Mouse (Mus musculus) brain, embryonic 14.5 days (tissue): Measurements from ENCODE around the gene Leng9. TPM values are rescaled to one million over a fixed set of nuclear protein-coding genes. Genes with fewer than 3 reads are reported as not detected.
A peak's percentile ranks its signal among the peaks of the same experiment; 100 is the strongest.

Experiments used
- DNase-seq: peaks from one replicate; pipeline ENCODE4 v3.0.0-alpha.2; 2011; ENCODE audit warnings: low read depth
- CTCF ChIP-seq: fragments of 200-500 bp; IDR thresholded peaks from 2 replicates; pipeline ENCODE4 v1.5.1; 2012; ENCODE audit warnings: inconsistent platforms, mild to moderate bottlenecking, moderate library complexity, borderline replicate concordance; ENCODE audit not compliant: insufficient read depth, insufficient read length; ENCODE audit errors: extremely low read depth
- POLR2A ChIP-seq: fragments of 200-500 bp; IDR thresholded peaks from 2 replicates; pipeline ENCODE4 v1.6.1; 2012; ENCODE audit warnings: mild to moderate bottlenecking, inconsistent platforms, borderline replicate concordance; ENCODE audit not compliant: poor library complexity, insufficient read depth, insufficient read length, severe bottlenecking; ENCODE audit errors: extremely low read depth
- polyA plus RNA-seq: library from polyadenylated mRNA; depleted of rRNA; stranded (reverse); fragments of >200 nt; gene quantifications from 2 replicates; pipeline ENCODE4 v1.2.3, GENCODE M21; 2012

Gene Leng9
- polyA plus RNA-seq, 1 experiment, result 4.6 TPM

DNA sequence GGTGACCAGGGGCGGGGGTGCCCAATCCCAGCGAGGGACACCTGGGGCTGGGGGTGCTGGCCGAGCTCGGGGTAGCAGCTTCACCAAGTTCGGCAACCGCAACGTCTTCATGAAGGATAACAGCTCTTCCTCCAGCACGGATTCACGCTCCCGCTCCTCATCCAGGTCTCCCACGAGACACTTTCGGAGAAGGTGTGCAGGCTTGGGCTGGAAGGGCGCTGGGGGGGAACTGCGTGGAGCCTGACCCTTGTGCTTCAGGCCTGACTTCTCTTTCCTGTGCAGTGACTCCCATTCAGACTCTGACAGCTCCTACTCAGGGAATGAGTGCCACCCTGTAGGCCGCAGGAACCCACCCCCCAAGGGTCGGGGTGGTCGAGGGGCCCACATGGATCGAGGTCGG lies 6.7 kb downstream of the Leng9 start:
- no peak for DNase-seq
- TF ChIP-seq CTCF (no peak), POLR2A (no peak)

DNA sequence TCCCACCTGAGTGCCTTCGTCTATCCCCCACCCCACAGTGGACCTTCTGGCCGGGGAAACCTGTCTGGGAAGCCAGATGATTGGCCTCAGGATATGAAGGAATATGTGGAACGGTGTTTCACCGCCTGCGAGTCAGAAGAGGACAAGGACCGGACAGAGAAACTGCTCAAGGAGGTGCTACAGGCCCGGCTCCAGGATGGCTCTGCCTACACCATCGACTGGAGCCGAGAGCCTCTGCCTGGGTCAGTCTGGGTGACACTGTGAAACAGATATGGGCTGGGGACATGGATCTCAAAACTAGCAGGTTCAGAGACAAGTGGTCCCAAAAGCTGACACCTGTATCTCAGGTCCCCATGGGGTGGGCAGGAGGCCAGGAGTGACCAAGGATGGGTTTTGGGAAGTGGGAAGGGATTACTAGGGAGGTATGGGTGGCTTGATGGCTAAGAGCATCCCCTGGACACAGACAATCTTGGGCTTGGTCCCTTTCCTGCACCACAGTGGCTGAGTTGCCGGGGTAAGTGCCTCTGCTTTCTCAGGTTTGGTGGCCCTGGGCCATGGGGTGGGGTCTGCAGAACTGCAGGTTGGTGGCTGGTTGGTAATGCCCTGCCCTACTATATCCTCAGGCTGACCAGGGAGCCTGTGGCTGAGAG lies 7.3 kb downstream of the Leng9 start:
- no peak for DNase-seq
- TF ChIP-seq CTCF, result no peak
- no peak for TF ChIP-seq POLR2A

DNA sequence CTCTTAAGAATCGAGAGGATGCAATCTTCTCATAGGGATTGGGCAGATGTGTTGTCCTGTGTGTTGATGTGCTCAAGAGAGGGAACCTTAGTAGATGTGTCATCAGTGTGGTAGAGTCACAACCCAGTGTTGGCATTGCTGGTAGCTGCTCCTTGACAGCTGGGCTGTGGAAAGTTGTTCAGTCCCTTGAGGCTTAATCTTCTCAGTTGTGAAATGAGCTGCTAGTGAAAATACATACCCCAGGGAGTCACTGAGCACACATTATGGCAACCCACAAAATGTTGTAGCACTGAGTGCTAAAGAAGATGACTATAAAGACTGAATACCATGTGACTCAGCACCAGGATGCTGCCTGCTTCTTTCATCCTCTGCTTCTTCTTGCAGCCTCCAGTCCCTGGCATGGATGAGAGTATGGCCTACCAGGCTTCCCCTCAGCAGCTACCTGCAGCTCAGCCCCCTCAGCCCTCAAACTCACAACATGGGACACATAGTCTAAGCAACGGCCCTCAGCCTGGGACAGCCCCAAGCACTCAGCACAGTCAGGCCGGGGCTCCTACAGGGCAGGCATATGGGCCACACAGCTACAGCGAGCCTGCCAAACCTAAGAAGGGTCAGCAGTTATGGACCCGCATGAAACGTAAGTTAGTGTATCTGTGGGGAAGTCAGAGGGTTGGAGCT lies 8.4 kb downstream of the Leng9 start:
- no peak for DNase-seq
- TF ChIP-seq CTCF, result no peak
- no peak for TF ChIP-seq POLR2A

DNA sequence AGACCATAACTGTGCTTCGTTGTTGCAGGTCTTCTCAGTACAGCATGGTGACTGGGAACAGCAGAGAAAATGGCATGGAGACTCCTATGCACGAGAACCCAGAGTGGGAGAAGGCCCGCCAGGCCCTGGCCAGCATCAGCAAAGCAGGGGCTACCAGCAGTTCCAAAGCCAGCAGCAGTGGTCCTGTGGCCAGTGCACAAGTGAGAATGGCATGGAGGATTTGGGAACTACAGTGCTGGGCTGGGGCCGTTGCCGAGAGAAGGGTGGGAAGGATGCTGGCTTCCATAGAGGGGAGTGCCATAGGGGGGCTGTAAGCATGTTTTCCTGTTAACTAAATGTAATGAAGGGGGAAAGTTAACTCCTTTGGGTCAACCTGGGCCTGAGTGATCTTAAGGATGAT lies 10.8 kb downstream of the Leng9 start:
- TF ChIP-seq CTCF (no peak), POLR2A (no peak)
- DNase-seq, result no peak

DNA sequence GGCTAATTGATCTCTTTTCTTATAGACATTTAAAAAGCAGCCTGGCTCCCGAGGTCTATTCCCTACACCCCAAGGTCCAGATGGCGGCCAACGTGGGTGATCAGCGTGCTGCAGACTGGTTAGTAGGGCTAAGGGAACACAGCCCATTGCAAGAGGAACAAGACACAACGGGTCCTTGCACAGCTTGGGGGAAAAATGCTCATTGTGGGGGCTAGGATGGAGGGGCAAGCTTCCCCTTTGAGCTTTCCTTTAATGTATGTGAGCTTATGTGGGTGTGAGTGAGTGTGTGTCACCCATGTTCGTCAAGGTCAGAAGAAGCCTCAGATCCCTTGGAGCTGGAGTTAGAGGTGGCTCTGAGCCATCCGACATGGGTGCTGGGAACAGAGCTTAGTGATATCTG lies 11.5 kb downstream of the Leng9 start:
- DNase-seq, result no peak
- no peak for TF ChIP-seq CTCF
- no peak for TF ChIP-seq POLR2A

DNA sequence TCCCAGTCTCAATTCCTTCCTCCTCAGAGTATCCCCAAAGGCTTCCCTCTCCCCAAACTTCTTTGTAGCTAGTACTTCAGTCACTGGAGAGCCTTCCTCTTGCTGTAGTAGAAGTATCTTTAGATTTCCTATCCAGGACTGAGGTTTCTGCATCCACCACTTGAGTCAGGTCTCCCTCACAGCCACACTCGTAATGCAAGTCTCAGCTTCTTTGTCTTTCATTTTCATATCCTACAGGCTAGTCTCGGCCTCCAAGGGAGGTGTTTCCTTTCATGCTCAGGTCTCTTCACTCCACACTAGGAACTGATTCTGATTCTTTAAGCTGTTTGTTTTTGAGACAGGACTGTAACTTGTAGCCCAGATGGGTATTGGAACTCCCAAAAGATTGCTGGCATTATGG lies 12.0 kb downstream of the Leng9 start:
- no peak for TF ChIP-seq CTCF
- no peak for TF ChIP-seq POLR2A
- no peak for DNase-seq

DNA sequence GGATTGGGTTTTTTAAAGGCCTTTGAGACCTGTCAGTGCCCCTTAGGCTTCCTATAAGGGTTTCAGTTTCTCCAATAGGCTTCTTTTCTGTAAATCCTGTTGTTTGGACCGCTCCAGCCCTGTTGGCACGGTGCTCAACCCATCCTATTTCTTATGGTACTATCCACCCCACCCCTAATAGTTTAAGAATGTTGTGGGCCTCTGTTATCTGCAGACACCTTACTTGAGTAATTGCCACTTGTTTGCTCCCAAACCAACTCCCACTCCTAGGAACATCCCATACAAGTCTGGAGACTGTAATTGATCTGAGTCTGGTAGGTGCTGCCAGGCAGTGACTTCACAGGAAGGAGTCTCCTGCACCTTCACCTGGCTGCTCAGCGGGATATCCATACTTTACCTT lies 12.4 kb downstream of the Leng9 start:
- no peak for TF ChIP-seq CTCF
- no peak for TF ChIP-seq POLR2A
- DNase-seq, result no peak

DNA sequence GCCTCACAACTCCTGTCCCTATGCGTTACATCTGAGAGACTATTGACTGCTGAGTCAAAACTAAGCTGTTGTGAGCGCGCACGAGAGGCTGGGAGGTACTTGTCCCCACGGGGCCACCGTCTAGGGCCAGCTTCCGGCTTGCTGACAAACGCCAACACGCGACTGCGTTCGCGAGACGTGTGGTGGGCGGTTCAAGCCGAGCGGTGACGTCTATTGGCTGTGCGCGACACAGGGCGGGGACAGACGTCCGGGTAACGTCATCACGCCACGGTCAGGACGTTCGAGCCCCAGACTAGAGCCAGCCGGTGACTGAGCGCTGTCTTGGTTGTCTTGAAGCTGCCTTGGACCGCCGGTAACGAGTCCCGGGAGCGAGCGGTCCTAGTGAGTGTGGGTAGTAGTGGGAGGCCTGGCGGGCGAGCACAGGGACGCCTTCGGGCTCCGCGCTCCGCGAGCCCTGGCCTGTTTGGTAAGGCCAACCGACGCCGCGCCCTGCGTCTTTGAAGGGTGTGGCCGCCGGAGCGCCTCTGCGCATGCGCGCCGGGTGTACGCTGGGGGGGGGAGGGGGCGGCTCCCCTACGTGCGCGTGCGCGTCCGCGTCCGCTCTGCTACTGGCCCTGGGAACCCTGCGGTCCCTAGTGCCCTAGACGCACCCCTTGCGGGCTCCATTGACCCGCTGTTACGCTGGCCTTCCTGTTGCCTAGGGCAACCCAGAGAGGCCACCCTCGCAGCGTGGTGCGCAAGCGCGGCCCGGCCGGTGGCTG lies 13.2 kb downstream of the Leng9 start, which contains the start of gene Leng8:
Gene Leng8, plus strand, starts transcription at position 269 of the 761 bp plus-strand sequence.
- TF ChIP-seq CTCF, result no peak
- peak; percentile 66 for TF ChIP-seq POLR2A
- DNase-seq, result peak; percentile 100

DNA sequence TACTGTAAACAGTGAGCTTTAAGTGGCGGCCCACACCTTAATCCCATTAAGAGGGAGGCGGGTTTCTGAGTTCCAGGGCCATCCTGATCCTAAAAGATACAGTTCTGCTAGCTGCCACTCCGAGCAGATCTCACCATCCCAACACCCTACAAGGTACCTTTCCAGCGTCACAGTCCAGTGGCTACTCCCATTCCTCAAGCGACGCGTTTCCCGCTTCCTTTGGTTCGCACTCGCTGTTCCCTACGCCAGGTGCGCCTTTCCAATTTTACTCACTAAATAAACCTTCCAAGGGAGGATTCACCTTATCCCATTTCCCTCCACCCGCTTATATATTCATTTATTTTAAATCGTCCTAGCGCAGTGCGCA lies 13.8 kb downstream of the Leng9 start:
- no peak for TF ChIP-seq POLR2A
- no peak for TF ChIP-seq CTCF
- DNase-seq, result no peak

DNA sequence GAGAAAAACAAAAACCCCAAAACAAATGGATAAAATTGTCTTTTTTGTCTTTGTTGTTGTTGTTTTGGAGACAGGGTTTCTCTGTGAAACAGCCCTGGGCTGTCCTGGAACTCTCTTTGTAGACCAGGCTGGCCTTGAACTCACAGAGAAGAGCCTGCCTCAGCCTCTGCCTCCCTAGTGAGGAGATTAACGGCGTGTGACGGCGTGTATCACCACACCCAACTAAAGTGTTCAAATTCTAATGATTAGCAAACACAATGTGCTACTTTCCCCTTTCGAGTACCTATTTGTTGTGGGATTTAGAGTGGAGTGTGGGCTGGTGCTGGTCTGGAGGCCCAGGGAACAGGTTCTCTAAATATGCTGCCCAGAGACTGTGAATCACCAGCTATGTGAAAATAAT lies 15.3 kb downstream of the Leng9 start:
- DNase-seq, result no peak
- TF ChIP-seq POLR2A, result no peak

DNA sequence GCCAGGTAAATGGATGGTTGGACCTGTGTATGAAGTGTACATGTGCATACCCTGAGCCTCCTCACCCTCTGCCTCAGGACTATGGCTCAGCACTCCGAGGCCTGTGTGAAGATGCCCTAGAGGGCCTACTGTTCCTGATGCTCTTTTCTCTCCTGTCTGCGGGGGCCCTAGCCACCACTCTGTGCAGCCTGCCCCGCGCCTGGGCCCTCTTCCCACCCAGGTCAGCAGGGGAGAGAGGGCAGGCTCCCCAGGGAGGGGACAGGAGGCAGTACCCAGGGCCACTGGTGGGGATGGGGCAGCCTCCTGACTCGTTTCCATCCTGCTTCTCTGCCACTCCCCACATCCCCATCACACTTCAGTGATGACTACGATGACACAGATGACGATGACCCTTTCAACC lies 17.2 kb downstream of the Leng9 start:
- TF ChIP-seq CTCF (no peak), POLR2A (no peak)
- DNase-seq, result no peak
